Mouse (Mus musculus) G1E (cell line): Measurements from ENCODE around the gene Rpl36.

Experiments
- CTCF ChIP-seq: IDR thresholded peaks from 2 replicates; pipeline ENCODE4 v1.5.1; 2012; ENCODE audit warnings: low read depth, low read length, inconsistent platforms, mixed read lengths
- GATA1 ChIP-seq: IDR thresholded peaks from 2 replicates; pipeline ENCODE4 v1.6.1; 2012; ENCODE audit warnings: borderline replicate concordance, low read length, inconsistent platforms, mixed read lengths
- POLR2AphosphoS5 ChIP-seq: IDR thresholded peaks from 2 replicates; pipeline ENCODE4 v1.6.1; 2012; ENCODE audit warnings: low read depth, low read length, inconsistent platforms; ENCODE audit not compliant: insufficient replicate concordance
- TAL1 ChIP-seq: conservative IDR thresholded peaks from 2 replicates; pipeline ENCODE4 v1.6.1; 2012; ENCODE audit warnings: low read depth, low read length, inconsistent platforms, mixed read lengths

GRCm38 (mm10) chr17:56609452-56610171, 3.6 kb upstream of the Rpl36 start, which contains the start of gene 2410015M20Rik:
- TF ChIP-seq CTCF (no peak), GATA1 (no peak), TAL1 (no peak), POLR2AphosphoS5 (no peak; the same call in 1 of the 2 replicates)
